1 mouse cellular context compared by ENCODE assay signal in genomic region chr4:88876520-88876919, GRCm38 (mm10).
TF ChIP-seq lines count a peak whose summit lies in the region.

No protein-coding gene starts in this region.

TF ChIP-seq in CH12.LX, 34 proteins besides CTCF, POLR2A, EP300 and RAD21 (continued from another document):
- TF ChIP-seq MAFK (IDR thresholded peaks at IDR 0.05; ENCODE audit: insufficient replicate concordance, low read length) (0 out of 2 replicates have a peak, but pooled peaks have one; percentile 23), SMC3 (IDR thresholded peaks at IDR 0.05; ENCODE audit: low read depth, low read length) (no peak; the same call in 1 of the 2 replicates), IRF4 (IDR thresholded peaks at IDR 0.05; ENCODE audit: low read depth, low read length) (peak; percentile 54; the same call in 1 of the 2 replicates), UBTF (IDR thresholded peaks at IDR 0.05; ENCODE audit: low read depth, low read length) (no peak), GABPA (IDR thresholded peaks at IDR 0.05; ENCODE audit: insufficient replicate concordance, low read depth, low read length) (no peak), MYC (IDR thresholded peaks at IDR 0.05; ENCODE audit: low read depth, low read length) (no peak), CHD2 (IDR thresholded peaks at IDR 0.05; ENCODE audit: low read length) (no peak), MEF2A (IDR thresholded peaks at IDR 0.05; ENCODE audit: borderline replicate concordance, low read depth, low read length) (peak; percentile 41; the same call in 1 of the 2 replicates), POLR2AphosphoS2 (IDR thresholded peaks at IDR 0.05; ENCODE audit: low read depth, low read length) (no peak), BHLHE40 (IDR thresholded peaks at IDR 0.05; ENCODE audit: low read depth, low read length) (peak; percentile 17; the same call in 1 of the 2 replicates), SIN3A (IDR thresholded peaks at IDR 0.05; ENCODE audit: low read length) (no peak), MXI1 (IDR thresholded peaks at IDR 0.05; ENCODE audit: low read depth, low read length) (no peak), MAZ (IDR thresholded peaks at IDR 0.05; ENCODE audit: low read depth, low read length) (no peak), ZC3H11A (IDR thresholded peaks at IDR 0.05; ENCODE audit: low read depth, low read length) (no peak), USF2 (conservative IDR thresholded peaks at IDR 0.05; ENCODE audit: low read depth, low read length) (no peak), ZNF384 (IDR thresholded peaks at IDR 0.05; ENCODE audit: low read depth, low read length) (no peak), RCOR1 (conservative IDR thresholded peaks at IDR 0.05; ENCODE audit: low read depth, low read length) (no peak), JUN (IDR thresholded peaks at IDR 0.05; ENCODE audit: insufficient read depth, low read depth, low read length) (no peak), ETS1 (conservative IDR thresholded peaks at IDR 0.05; ENCODE audit: low read depth, low read length) (no peak; the same call in 1 of the 2 replicates), ZMIZ1 (IDR thresholded peaks at IDR 0.05; ENCODE audit: low read depth, low read length) (no peak), NELFE (IDR thresholded peaks at IDR 0.05; ENCODE audit: low read depth, low read length) (no peak), MAX (IDR thresholded peaks at IDR 0.05; ENCODE audit: low read length) (no peak), TBP (conservative IDR thresholded peaks at IDR 0.05; ENCODE audit: low read depth, low read length) (no peak), JUND (conservative IDR thresholded peaks at IDR 0.05; ENCODE audit: low read depth, low read length) (no peak), KAT2A (IDR thresholded peaks at IDR 0.05; ENCODE audit: insufficient replicate concordance, low read length) (no peak)
